ENCODE assay signal across 21 mouse cellular contexts in genomic region chr3:50524006-50524405, GRCm38 (mm10).
"Had no signal": no experiment of that assay in that cellular context is flagged by ENCODE, and none has a peak within 500 bp of the region (broad histone marks: within the 10 kb centered on the region; RNA-seq: fewer than 3 reads in every experiment).

No protein-coding gene starts in this region.

- H3K4me2 ChIP-seq: liver, embryonic 15.5 days; lung, embryonic 15.5 days; midbrain, embryonic 11.5 days; midbrain, embryonic 13.5 days; midbrain, embryonic 15.5 days; neural tube, embryonic 12.5 days had no signal

- DNase-seq: liver, postnatal 0 days; lung, adult 2 months; lung, postnatal 14 days; lung, postnatal 36 days; retina, postnatal 1 day; right cerebral cortex, adult 18-20 months; right cerebral cortex, postnatal 25 days; right cerebral cortex, postnatal 4 days; spleen, adult 18-20 months; thymus, adult 18-20 months; thymus, postnatal 14 days; thymus, postnatal 36 days had no signal

- H3K36me3 ChIP-seq: liver, embryonic 15.5 days; lung, embryonic 15.5 days; midbrain, embryonic 13.5 days; midbrain, embryonic 15.5 days; neural tube, embryonic 12.5 days had no signal

- H3K27me3 ChIP-seq: liver, embryonic 15.5 days; lung, embryonic 15.5 days; megakaryocyte, embryonic 14.5 days; midbrain, embryonic 13.5 days; midbrain, embryonic 15.5 days; neural tube, embryonic 12.5 days had no signal

- H3K9ac ChIP-seq: liver, embryonic 15.5 days; liver, postnatal 0 days; lung, embryonic 15.5 days; midbrain, embryonic 13.5 days; midbrain, embryonic 15.5 days; neural tube, embryonic 12.5 days had no signal

- H3K4me3 ChIP-seq: liver, embryonic 15.5 days; lung, embryonic 15.5 days; megakaryocyte, embryonic 14.5 days; midbrain, embryonic 13.5 days; midbrain, embryonic 15.5 days; neural tube, embryonic 12.5 days had no signal

- H3K4me1 ChIP-seq: liver, embryonic 15.5 days; lung, embryonic 15.5 days; megakaryocyte, embryonic 14.5 days; midbrain, embryonic 13.5 days; midbrain, embryonic 15.5 days; neural tube, embryonic 12.5 days had no signal

- H3K27ac ChIP-seq: liver, embryonic 15.5 days; lung, embryonic 15.5 days; macrophage; midbrain, embryonic 13.5 days; midbrain, embryonic 15.5 days; neural tube, embryonic 12.5 days had no signal

- H3K9me3 ChIP-seq: liver, embryonic 15.5 days; lung, embryonic 15.5 days; megakaryocyte, embryonic 14.5 days; midbrain, embryonic 13.5 days; midbrain, embryonic 15.5 days; neural tube, embryonic 12.5 days had no signal

- ATAC-seq: liver, postnatal 0 days; lung, postnatal 0 days; midbrain, embryonic 13.5 days; midbrain, embryonic 15.5 days had no signal
